Mouse (Mus musculus) embryo, embryonic 11.5 days (tissue): ENCODE results near the gene Cd5.

ENCODE experiments used
- DNase-seq: peaks from one replicate; pipeline ENCODE4 v3.0.0-alpha.2; 2012; ENCODE audit warnings: low read depth, low spot score

Gene Cd5

GRCm38 (mm10) chr19:10758708-10759107 is 19.9 kb upstream of the Cd5 start:
- DNase-seq: no peak

- DNase-seq: no peak
These were observed 18.7 kb upstream of the Cd5 start for GRCm38 (mm10) chr19:10757526-10757925.

- no peak for DNase-seq
These were observed 18.3 kb upstream of the Cd5 start for GRCm38 (mm10) chr19:10757125-10757524.

GRCm38 (mm10) chr19:10752646-10753045 is 13.8 kb upstream of the Cd5 start:
- DNase-seq: no peak

- DNase-seq: no peak
These were observed 13.3 kb upstream of the Cd5 start for GRCm38 (mm10) chr19:10752106-10752505.

- DNase-seq: no peak
These were observed 12.8 kb upstream of the Cd5 start for GRCm38 (mm10) chr19:10751607-10752006.

- DNase-seq: no peak
These were observed 11.4 kb upstream of the Cd5 start for GRCm38 (mm10) chr19:10750161-10750560.

- no peak for DNase-seq
These were observed 10.5 kb upstream of the Cd5 start for GRCm38 (mm10) chr19:10749295-10749694.

- DNase-seq: no peak
These were observed 9.8 kb upstream of the Cd5 start for GRCm38 (mm10) chr19:10748401-10749102.

- DNase-seq: no peak
These were observed 8.9 kb upstream of the Cd5 start for GRCm38 (mm10) chr19:10747718-10748117.

GRCm38 (mm10) chr19:10747182-10747581 is 8.4 kb upstream of the Cd5 start:
- no peak for DNase-seq

- no peak for DNase-seq
These were observed 3.8 kb upstream of the Cd5 start for GRCm38 (mm10) chr19:10742565-10742964.

- DNase-seq: no peak
These were observed 3.3 kb upstream of the Cd5 start for GRCm38 (mm10) chr19:10742145-10742544.

- DNase-seq: no peak
These were observed 2.0 kb upstream of the Cd5 start for GRCm38 (mm10) chr19:10740641-10741440.

- no peak for DNase-seq
These were observed 1.1 kb upstream of the Cd5 start for GRCm38 (mm10) chr19:10739916-10740315.

GRCm38 (mm10) chr19:10738038-10738437 is 764 bp downstream of the Cd5 start:
- no peak for DNase-seq

GRCm38 (mm10) chr19:10735861-10736260 is 2.9 kb downstream of the Cd5 start:
- DNase-seq: no peak

- DNase-seq: no peak
These were observed 3.7 kb downstream of the Cd5 start for GRCm38 (mm10) chr19:10735061-10735460.

- DNase-seq: no peak
These were observed 4.2 kb downstream of the Cd5 start for GRCm38 (mm10) chr19:10734554-10734953.

- no peak for DNase-seq
These were observed 5.2 kb downstream of the Cd5 start for GRCm38 (mm10) chr19:10733501-10734127.

GRCm38 (mm10) chr19:10732741-10733140 is 6.1 kb downstream of the Cd5 start:
- DNase-seq: no peak

GRCm38 (mm10) chr19:10731975-10732374 is 6.8 kb downstream of the Cd5 start:
- no peak for DNase-seq

GRCm38 (mm10) chr19:10730469-10730868 is 8.3 kb downstream of the Cd5 start:
- DNase-seq: no peak
